Mouse (Mus musculus): ENCODE results near the gene Rtn4rl2.

The Rtn4rl2 gene

DNA sequence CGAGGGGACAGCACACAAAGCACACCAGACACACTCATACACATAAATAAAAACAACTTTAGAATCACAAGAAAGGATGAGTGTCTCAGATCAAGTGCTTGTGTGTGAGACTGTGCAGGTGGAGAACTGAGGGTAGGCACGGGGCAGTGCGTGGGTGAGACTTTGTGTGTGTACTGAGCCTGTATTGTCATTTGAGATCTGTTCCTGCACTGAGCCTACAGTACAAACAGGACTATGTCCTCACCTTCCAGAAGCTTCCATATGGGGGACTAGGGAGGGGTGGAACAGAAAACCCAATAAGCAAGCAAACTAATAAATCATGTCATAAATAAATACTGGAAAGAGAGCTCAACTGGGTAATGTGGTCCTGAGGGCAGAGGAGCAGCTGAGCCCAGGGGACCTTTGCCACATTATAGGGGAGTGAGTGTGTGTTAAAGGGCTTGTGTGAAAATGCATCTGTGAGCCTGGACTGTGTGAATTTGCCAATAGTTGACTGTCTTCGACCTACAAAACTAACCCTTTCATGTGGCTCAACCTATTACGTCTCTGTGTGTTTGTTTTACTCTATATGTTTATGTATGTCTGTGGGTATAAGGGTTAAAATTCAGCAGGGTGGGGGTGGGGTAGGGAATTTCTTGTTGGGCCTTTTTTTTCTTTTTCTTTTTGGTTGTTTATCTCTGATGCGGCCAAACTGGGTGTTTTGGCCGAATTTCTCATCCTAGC, 35.9 kb downstream of the Rtn4rl2 start:
- no peak for DNase-seq (ENCODE audit: low read depth in 2 of 2, low spot score in 2 of 2)

DNA sequence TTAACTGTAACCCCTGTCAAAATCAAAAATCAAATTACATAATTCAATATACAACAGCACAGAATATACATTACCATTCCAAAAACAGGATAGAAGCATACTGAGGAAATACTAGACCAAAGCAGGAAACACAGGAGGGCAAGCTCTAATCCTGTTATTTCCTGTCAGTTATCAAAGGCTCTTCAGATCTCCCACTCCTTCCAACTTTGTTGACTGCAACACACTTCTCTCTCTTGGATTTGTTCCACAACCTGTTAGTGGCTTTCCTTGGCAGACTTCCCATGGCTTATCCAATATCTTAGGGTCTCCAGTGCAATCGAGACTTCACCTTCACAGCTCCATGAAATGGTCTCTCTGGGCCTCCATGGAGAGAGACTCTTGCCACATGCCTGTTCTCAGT, 41.3 kb downstream of the Rtn4rl2 start:
- no peak for DNase-seq (ENCODE audit: low read depth in 2 of 2, low spot score in 2 of 2)

DNA sequence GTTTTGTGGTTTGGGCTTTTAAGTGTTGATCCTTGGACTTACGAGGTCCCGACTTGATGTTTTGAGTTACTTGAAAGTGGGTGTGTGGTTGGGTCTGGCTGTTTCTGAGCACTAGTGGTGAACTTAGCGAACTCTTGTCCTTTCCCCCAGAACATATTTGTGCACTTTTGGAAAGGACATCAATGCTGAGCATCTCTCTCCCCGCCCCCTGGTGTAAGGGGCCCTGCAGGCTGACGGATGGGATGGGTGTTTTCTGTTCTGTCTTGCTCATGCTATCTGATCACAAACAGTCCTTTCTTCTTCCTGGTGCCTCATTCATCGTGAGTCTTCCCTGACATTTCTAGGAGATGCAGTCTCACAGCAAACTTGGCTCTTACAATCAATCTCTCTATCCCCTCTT, 42.9 kb downstream of the Rtn4rl2 start:
- no peak for DNase-seq (ENCODE audit: low read depth in 2 of 2, low spot score in 2 of 2)

DNA sequence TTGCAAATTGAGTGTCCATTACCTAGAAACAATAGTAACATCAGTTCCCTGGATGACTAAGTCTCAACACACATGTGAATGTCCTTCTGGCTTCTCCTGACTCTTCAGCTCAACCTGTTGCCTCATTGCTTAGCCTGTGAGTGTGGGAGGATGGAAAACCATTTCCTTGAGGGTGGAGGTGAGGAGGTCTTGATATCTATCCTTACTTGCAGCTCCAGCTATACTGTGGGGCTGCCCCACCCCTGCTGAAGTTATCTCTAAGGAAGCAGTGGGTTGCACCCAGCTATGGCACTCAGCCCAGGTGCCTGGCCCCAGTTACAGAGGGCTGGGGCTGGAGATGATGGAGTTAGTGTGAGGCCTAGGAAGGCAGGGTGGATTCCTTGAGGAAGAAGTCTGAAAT, 44.6 kb downstream of the Rtn4rl2 start:
- DNase-seq (ENCODE audit: low read depth in 2 of 2, low spot score in 2 of 2), result no peak

DNA sequence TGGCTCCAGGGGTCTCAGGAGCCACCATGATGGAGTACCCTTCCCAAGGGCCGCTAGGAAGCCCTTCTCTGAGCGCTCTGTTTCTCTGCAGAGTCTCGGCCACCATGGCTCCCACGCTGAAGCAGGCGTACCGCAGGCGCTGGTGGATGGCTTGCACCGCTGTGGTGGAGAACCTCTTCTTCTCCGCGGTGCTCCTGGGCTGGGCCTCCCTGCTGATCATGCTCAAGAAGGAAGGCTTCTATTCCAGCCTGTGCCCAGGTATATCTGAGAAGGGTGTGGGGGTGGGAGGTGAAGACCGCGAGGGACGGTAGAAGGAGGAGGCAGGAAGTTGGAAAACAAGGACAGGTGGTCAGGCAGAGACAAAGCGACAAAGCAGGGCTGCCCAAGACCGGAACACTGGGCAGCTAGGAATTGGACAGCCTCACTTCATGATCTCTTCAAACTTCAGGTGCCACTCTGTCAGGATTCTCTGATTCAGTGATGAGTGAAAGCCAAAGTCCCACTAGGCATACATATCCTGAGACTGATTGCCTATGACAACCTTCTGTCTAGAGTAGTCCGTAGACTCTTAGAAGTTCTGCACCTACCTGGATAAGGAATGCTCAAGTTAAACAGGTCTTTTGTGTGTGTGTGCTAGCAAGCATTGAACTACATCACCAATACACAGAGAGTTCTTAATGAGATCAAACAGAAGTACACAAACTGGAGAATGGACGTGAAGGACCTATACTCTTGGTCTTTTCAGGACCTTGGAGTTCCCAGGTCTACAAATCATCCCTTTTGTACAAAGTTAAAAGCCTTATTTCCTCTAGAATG, 45.6 kb downstream of the Rtn4rl2 start:
- DNase-seq (ENCODE audit: low read depth in 2 of 2, low spot score in 2 of 2), result no peak

DNA sequence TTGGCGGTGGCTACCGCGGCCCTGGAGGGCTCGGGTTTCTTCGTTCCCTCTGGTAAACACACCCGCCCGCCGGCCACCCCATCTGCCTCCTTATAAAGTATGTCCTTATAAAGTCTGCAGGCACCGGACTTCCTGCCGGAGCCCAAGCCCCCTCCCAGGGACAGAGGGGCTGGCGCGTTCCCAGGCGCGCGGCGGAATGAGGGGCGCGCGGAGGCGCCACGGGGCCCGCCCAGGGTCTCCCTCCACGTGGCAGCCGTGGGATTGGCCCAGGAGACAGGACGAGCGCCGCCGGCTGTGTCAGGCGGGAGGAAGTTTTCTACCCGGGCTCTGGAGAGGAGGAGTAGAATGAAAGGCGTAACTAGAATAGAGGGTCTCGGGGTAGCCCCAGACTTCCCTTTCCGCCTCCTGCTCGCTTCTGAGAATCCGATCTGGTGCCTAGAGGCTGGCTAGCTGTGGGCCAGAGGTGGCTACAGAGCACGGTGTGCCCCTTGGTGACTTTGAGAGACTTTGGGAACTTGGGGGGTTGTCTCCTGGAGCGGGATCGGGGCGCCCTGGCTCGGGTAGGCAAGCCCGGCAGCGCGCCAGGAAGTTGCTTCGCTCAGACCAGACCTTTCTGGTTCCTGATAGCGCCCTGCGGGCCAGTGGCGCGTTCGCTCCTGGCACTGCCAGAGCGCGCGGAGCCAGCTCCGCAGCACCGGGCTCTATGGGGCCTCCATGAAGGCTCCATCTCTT, 46.3 kb downstream of the Rtn4rl2 start:
- peak; percentile 18 to 27 for DNase-seq (ENCODE audit: low read depth in 2 of 2, low spot score in 2 of 2)

DNA sequence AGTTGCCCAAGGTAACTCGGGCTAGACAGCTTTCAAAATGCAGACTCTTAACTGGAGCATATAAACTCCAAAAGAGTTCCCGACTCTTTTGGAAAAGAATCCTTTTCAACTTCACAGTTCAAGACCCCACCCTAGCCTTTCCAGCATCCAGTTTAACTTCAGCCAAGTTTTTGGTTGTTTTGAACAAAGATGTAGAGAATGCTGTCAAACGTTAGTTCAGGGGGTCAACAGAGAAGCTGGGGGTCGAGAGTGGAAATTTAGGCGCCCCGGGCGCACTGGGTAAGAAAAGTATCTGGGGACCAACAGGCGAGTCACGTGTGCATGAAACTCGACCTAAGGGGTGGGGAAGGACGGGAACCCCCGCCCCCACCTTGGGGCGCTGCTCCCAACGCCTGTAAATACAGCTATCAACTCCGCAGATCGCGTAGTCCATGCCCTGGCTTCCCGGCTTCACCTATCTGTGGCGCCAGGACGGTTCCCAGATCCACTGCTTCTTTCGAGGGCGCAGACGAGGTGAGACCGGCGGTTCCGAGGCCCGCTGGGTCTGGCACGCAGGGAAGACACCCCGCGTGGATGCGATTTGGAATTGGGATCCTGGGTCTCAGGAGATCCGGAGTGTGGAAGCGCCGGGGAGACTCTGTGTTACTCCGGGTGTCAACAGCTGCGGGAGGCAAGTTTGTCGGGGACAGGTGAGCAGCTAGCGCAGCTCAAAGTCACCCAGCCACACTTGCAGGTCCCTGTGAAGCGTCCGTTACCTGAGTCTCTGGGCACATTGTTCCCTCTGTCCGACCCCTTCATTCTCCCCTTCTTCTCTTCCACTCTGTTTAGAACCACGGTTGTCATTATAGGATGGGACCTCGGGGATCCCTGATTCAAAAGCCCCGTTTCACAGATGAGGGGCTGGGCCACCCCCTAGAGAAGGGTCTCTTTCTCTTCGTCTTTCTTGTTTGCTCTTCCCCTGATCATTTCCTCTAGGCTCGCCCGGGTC, 47.2 kb downstream of the Rtn4rl2 start:
- DNase-seq (ENCODE audit: low read depth in 2 of 2, low spot score in 2 of 2), result no peak

DNA sequence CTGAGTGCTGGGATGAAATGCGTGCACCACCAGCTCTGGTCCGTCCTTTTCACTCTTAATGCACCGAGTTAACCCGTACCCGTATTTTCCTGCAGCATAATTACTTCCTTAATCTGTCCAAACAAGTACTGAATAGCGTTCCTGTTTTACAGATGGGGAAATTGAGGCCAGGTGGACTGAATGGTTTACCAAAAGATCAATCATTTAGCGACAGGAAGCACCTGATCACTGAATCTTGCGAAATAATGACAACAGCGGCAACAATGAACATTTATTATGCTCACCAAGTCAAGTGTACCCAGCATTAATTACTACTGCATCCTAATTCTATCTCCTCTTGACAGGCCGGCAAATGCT, 47.9 kb downstream of the Rtn4rl2 start, which contains the start of gene Slc43a1:
Gene Slc43a1 (plus strand): TSS at position 258 of the 357 bp plus-strand sequence.
- DNase-seq (ENCODE audit: low read depth in 2 of 2, low spot score in 2 of 2), result no peak

DNA sequence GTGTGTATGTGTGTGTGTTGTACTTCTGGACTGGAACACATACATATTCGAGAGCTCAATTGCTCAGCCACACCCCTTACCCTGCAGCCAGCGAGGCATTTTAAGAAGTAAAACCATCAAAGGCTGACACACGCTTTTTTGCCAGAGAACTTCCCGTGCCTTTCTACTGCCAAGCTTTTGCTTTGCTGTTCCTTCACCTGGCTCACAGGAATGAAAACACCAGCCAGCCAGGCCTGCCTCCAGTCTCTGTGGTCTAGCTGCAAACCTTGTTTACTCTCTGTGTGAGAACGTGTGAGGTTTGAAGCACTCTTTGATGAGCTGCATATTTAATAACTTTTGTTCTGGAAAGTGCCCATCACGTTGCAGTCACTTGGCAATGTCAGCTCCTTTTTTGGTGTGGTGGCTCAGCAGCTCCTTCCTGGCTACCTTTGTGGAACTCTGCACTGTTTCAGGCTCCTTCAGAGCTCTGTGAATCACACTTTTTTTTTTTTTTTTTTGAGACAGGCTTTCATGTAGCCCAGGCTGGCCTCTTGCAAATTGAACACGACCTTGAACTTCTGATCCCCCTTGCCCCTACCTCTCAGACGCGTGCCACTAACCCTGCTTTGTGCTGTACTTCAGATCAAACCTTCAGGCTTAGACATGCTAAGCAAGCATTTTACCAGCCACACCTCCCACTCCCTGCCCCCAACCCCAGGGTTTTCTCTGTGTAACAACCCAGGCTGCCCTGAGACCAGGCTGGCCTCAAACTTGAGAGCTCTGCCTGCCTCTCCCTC, 48.5 kb downstream of the Rtn4rl2 start:
- no peak for DNase-seq (ENCODE audit: low read depth in 2 of 2, low spot score in 2 of 2)

DNA sequence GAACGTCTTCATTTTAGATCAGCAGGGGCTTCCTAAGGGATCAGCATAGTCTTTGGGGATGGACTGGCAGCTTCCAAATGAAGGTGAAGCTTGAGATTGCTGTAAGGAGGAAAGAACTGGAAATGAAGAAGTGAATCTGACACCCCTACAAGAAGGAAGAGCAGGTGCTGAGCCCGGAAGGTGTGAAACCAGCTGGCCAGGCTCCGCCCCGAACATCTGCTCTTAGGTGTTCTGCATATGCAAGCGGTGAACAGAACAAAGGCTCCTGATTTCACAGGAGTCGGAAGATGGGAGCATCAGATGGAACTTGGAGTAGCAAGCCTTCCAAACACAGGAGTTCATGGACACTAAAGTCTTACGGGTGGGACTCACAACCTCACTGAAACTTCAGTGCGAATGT, 49.4 kb downstream of the Rtn4rl2 start:
- DNase-seq (ENCODE audit: low read depth in 2 of 2, low spot score in 2 of 2), result no peak

DNA sequence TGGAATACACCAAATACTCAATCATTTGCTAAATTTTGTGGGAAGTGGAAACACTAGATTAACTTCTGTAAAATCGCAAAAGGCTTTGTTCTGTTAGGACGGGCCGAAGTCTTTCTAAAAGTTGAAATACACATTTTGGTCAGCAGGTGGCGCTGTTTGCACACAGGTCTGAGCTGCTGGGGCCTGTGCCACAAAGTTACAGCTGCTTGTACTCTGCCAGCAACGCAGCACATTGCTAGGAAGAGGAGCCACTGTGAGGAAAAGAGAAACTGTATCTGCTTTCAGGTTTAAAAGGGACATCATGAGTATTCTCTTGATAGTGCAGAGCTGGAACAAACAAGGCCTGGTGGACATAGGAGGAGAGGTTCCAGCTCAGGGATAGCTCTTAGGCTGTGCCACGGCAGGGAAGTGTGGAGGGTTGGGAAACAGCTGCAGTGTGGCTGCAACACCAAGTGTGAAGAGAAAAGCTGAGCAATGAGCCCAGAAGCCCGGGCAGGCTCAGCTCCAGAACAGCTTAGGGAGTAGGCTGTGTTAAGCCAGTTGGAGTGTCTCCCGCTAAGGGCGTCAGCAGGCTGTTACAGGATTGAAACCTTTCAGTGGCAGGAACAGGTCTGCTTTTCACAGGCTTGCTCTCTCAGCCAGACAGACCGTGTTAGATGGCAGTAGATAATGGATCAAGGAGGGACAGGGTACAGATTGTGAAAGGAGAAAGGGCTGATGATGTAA, 54.7 kb downstream of the Rtn4rl2 start:
- peak; percentile 78 to 80 for DNase-seq (ENCODE audit: low read depth in 2 of 2, low spot score in 2 of 2)

DNA sequence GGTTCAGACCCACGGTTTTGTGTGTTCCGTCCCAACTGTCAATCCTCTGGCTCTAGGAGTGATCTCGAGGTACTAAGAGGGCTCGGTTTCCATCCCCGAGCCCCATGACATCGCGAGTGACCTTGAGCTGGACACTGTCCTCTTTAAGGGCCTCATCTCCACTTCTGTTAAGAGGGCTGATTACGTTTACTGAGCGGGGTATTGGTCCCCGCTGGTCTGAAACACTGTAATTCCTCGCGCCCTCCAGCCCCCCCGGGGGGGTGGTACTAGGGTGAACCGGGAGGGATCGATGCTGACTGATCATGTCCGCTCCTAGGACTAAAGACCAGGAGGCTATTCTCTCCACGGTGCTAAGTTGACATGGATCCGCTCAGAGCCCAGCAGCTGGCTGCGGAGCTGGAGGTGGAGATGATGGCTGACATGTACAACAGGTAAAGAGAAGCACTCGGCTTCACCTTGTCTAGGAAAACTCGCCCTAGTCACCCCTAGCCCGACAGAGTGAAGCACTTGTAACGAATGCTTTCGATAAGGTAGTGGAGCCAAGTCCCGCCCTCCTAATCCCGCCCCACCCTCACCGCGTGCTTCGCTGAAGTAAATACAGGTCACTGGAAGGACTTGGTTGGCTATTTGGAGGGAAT, 59.1 kb downstream of the Rtn4rl2 start:
- no peak for DNase-seq (ENCODE audit: low read depth in 2 of 2, low spot score in 2 of 2)

DNA sequence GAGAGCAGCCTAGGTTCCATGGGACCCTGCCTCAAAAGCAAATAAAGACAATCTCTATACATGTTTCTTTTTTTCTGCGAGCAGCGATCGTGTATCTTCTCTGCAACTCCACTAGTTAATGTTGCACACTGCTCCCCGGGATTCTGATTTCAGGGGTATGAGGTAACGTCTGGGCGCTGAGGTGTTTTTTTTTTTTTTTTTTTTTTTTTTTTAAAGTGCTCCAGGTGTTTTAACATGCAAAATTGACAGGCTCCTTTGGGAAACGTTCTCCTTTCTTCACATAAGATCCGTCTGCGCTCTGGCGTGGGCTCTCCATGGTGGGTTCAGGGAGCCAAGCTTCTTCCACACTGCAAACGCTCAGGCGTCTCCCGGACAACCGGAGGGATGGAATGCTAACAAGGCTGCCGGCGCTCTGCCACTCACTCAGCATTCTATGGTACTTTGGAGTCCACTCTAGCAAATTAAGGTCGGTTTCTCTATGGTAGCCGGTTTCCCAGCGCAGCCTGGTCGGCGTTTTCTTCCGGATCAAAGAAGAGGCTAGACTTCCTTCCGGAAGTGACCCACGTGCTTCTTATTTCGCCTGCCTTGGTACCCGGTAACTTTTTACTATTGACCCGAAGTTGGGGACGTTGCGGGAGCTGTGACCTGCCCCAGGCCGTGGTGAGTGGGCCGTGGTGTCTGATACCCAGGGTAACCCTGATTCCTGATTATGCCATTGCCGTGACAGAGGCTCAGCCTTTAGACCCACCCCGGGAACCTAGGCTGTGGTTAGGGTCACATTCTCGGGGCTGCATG, 59.8 kb downstream of the Rtn4rl2 start, which contains the start of gene Timm10:
Gene Timm10 (plus strand): TSS at position 510 of the 795 bp plus-strand sequence.
- peak; percentile 63 to 64 for DNase-seq (ENCODE audit: low read depth in 2 of 2, low spot score in 2 of 2)

DNA sequence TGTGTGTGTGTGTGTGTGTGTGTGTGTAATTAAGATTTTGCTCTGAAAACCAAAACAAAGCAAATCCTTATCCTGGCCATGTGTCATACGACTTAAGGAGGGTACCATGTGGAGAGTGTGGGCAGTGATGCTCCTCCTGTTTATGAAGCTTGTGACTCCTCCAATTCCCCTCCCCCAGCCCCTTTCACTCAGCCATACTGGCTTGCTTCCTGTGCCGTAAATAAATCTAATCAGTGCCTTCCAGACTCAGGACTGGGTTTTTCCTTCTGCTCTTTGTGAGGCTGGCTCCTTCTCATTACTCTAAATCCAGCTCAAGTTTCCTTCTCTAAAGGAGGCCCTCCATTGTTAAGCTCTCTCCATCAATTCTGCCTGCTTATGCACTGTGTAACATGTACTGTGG, 63.3 kb downstream of the Rtn4rl2 start:
- DNase-seq (ENCODE audit: low read depth in 2 of 2, low spot score in 2 of 2), result no peak

DNA sequence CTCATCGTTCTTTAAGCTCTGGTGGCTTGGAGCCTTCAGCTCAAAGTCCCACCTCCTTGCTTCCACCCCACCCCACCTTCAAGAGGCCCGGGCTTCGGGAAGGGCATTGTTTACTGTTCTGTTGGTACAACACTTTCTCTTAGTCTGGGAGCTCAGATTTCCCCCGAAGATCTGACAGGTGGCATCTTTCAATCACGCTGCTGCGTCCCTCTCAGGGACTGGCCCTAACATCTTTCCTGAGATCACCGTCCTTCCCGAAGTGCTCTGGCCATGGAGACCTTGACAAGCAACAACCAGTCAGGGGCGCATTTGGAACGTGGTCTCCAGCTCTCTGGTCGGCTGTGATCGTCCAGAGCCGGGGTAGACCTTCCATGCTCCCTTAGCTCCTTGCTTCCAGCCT, 64.0 kb downstream of the Rtn4rl2 start, which contains the start of gene Smtnl1:
Gene Smtnl1 (minus strand): TSS at position 101 of the 400 bp plus-strand sequence.
- DNase-seq (ENCODE audit: low read depth in 2 of 2, low spot score in 2 of 2), result no peak
